Mouse (Mus musculus): ENCODE data around the gene Rab40c.

DNA sequence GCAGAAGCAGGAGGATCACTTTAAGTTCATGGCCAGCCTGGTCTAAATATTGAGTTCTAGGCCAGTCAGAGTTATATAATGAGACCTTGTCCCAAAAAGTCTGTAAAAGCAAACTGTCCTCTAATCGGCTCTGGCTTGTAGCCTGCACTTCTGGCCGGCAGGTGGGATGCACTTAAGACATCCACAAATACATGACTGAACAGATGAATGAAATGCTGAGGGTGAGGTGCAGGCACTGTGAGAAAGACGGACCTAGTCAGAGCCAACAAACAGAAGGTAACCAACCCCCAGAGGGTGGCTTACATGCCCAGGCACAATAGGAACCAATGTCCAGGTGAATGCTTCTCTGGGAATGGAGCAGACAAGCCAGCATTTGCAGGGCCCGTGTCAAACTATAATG, 5.2 kb downstream of the Rab40c start:
- TF ChIP-seq CTCF (IDR thresholded peaks at IDR 0.05; ENCODE audit: low read depth) (no peak), EP300 (IDR thresholded peaks at IDR 0.05; ENCODE audit: low read depth) (no peak)
